Mouse (Mus musculus) liver, embryonic 14.5 days (tissue): ENCODE data around the gene 2410002F23Rik.

ENCODE experiments used
- CTCF ChIP-seq: IDR thresholded peaks from 2 replicates; pipeline ENCODE4 v1.5.1; 2016; ENCODE audit warnings: antibody characterized with exemption, low read depth, control low read depth
- EP300 ChIP-seq: IDR thresholded peaks from 2 replicates; pipeline ENCODE4 v1.6.1; 2016; ENCODE audit warnings: antibody characterized with exemption, low read depth

DNA sequence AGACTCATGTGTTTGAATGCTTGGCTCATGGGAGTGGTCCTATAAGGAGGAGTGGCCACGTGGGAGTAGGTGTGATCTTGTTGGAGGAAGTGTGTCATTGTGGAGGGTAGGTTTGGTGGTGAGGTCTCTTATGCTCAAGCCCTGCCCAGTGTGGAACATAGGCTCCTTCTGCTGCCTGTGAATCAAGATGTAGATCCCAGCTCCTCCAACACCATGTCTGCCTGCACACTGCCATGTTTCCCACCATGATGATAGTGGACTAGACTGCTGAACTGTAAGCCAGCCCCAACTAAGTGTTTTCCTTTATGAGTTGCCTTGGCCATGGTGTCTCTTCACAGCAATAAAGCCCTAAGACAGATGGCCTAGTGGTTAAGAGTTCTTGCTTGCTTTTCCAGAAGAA, 2.4 kb upstream of the 2410002F23Rik start:
- TF ChIP-seq CTCF (no peak), EP300 (no peak)
